Mouse (Mus musculus) heart, embryonic 10.5 days (tissue): Measurements from ENCODE around the gene Alg1. TPM values are rescaled to one million over a fixed set of nuclear protein-coding genes. Genes with fewer than 3 reads are reported as not detected.
A peak's percentile ranks its signal among the peaks of the same experiment; 100 is the strongest.

Source experiments
- DNase-seq: peaks from one replicate; pipeline ENCODE4 v3.0.0-alpha.2; 2017; ENCODE audit warnings: low spot score
- H3K27ac ChIP-seq: fragments of 300-500 bp; sonication (generic); 2 replicates; pipeline ENCODE4 v1.5.1; 2016; ENCODE audit warnings: mild to moderate bottlenecking
- H3K27me3 ChIP-seq: fragments of 300-500 bp; sonication (generic); 2 replicates; pipeline ENCODE4 v1.6.1; 2016; ENCODE audit warnings: mild to moderate bottlenecking; ENCODE audit not compliant: poor library complexity, insufficient read depth, severe bottlenecking
- H3K36me3 ChIP-seq: fragments of 300-500 bp; sonication (generic); 2 replicates; pipeline ENCODE4 v1.6.1; 2016; ENCODE audit warnings: mild to moderate bottlenecking, moderate library complexity
- H3K4me1 ChIP-seq: fragments of 300-500 bp; sonication (generic); 2 replicates; pipeline ENCODE4 v1.6.1; 2016; ENCODE audit warnings: mild to moderate bottlenecking
- H3K4me3 ChIP-seq: fragments of 300-500 bp; sonication (generic); 2 replicates; pipeline ENCODE4 v1.5.1; 2016; ENCODE audit warnings: mild to moderate bottlenecking, moderate library complexity
- H3K9me3 ChIP-seq: fragments of 300-500 bp; sonication (generic); 2 replicates; pipeline ENCODE4 v1.6.1; 2016; ENCODE audit warnings: mild to moderate bottlenecking, moderate library complexity
- WGBS: fragments of 180-500 bp; shearing (Covaris S2); methylation state at CpG from one replicate; pipeline ENCODE4 v1.1.7; 2016; 5-methylcytosine and 5-hydroxymethylcytosine counted together
- polyA plus RNA-seq: library from polyadenylated mRNA; unstranded; fragments of >200 nt; fragmentation: Nextera tagmentation; extraction: Ambion mirVana; gene quantifications from 2 replicates; pipeline ENCODE4 v1.2.1, GENCODE M21; 2016

Alg1 gene
- 27.6 and 27.7 TPM in 2 replicates for polyA plus RNA-seq

GRCm38 (mm10) chr16:5233418-5234313 lies at the start of gene Alg1:
Alg1 (plus strand) TSS chr16:5233621.
- Histone ChIP-seq H3K4me3 (peak within 1 kb of the TSS; percentile 94), H3K36me3 (peaks cover 9% of the 10 kb centered on the region), H3K4me1 (peaks cover 8% of the 10 kb centered on the region), H3K9me3 (no peaks in the 10 kb centered on the region), H3K27ac (peak within 1 kb of the TSS; percentile 88), H3K27me3 (no peaks in the 10 kb centered on the region)
- 2% methylated on average over 47 of the region's 47 CpGs for WGBS
- DNase-seq = peak; percentile 95

- H3K27ac ChIP-seq = no peak overlapping the region
Observed at GRCm38 (mm10) chr16:5184101-5184500, 49.3 kb upstream of the Alg1 start.

GRCm38 (mm10) chr16:5184956-5185355 lies 48.5 kb upstream of the Alg1 start:
- Histone ChIP-seq H3K4me1 (peaks cover 12% of the 10 kb centered on the region; the same call in 1 of the 2 replicates), H3K36me3 (no peaks in the 10 kb centered on the region), H3K9me3 (no peaks in the 10 kb centered on the region), H3K27me3 (peaks cover 15% of the 10 kb centered on the region), H3K27ac (no peak overlapping the region), H3K4me3 (no peak overlapping the region)
- no peak for DNase-seq
- WGBS = 77% methylated on average over 5 of the region's 5 CpGs

More at GRCm38 (mm10) chr16:5184101-5184500, 49.3 kb upstream of the Alg1 start:
- no peaks in the 10 kb centered on the region for H3K9me3 ChIP-seq
- DNase-seq = no peak
- H3K4me3 ChIP-seq = no peak overlapping the region
- peaks cover 12% of the 10 kb centered on the region; the same call in 1 of the 2 replicates for H3K4me1 ChIP-seq
- peaks cover 15% of the 10 kb centered on the region for H3K27me3 ChIP-seq
- WGBS = 59% methylated on average over 8 of the region's 8 CpGs
- no peaks in the 10 kb centered on the region for H3K36me3 ChIP-seq

- WGBS = 70% methylated on average over 7 of the region's 7 CpGs
- Histone ChIP-seq H3K4me3 (no peak overlapping the region), H3K4me1 (peaks cover 12% of the 10 kb centered on the region; the same call in 1 of the 2 replicates), H3K27ac (no peak overlapping the region), H3K9me3 (no peaks in the 10 kb centered on the region), H3K27me3 (peaks cover 9% of the 10 kb centered on the region), H3K36me3 (no peaks in the 10 kb centered on the region)
- no peak for DNase-seq
Observed at GRCm38 (mm10) chr16:5185691-5186090, 47.7 kb upstream of the Alg1 start.

- Histone ChIP-seq H3K36me3 (no peaks in the 10 kb centered on the region), H3K4me1 (peaks cover 12% of the 10 kb centered on the region; the same call in 1 of the 2 replicates), H3K27me3 (peaks cover 8% of the 10 kb centered on the region), H3K4me3 (no peak overlapping the region), H3K9me3 (no peaks in the 10 kb centered on the region), H3K27ac (no peak overlapping the region)
- WGBS = 64% methylated on average over 7 of the region's 7 CpGs
- no peak for DNase-seq
Observed at GRCm38 (mm10) chr16:5186234-5186633, 47.2 kb upstream of the Alg1 start.

GRCm38 (mm10) chr16:5195080-5195479 lies 38.3 kb upstream of the Alg1 start:
- H3K36me3 ChIP-seq = peaks cover 20% of the 10 kb centered on the region
- H3K27me3 ChIP-seq = no peaks in the 10 kb centered on the region
- 25% methylated on average over 6 of the region's 6 CpGs for WGBS
- H3K27ac ChIP-seq = no peak overlapping the region
- no peak for DNase-seq
- H3K4me3 ChIP-seq = no peak overlapping the region
- no peaks in the 10 kb centered on the region for H3K9me3 ChIP-seq
- H3K4me1 ChIP-seq = no peaks in the 10 kb centered on the region

- DNase-seq = no peak
- no peaks in the 10 kb centered on the region for H3K9me3 ChIP-seq
Observed at GRCm38 (mm10) chr16:5202681-5203080, 30.7 kb upstream of the Alg1 start.

GRCm38 (mm10) chr16:5203200-5203599 lies 30.2 kb upstream of the Alg1 start:
- no peak for DNase-seq
- Histone ChIP-seq H3K4me1 (peaks cover 16% of the 10 kb centered on the region; the same call in 1 of the 2 replicates), H3K27me3 (no peaks in the 10 kb centered on the region), H3K36me3 (peaks cover 14% of the 10 kb centered on the region), H3K4me3 (peak overlapping the region; percentile 84), H3K9me3 (no peaks in the 10 kb centered on the region), H3K27ac (peak overlapping the region; percentile 82)
- 1% methylated on average over 36 of the region's 36 CpGs for WGBS

More at GRCm38 (mm10) chr16:5202681-5203080, 30.7 kb upstream of the Alg1 start:
- 9% methylated on average over 4 of the region's 4 CpGs for WGBS
- Histone ChIP-seq H3K4me1 (peaks cover 16% of the 10 kb centered on the region; the same call in 1 of the 2 replicates), H3K4me3 (peak overlapping the region; percentile 84), H3K36me3 (peaks cover 15% of the 10 kb centered on the region), H3K27me3 (no peaks in the 10 kb centered on the region), H3K27ac (no peak overlapping the region)

- H3K27ac ChIP-seq = peak within 1 kb of the TSS; percentile 82
Observed at GRCm38 (mm10) chr16:5203668-5204433, 29.6 kb upstream of the Alg1 start, which contains the start of gene Nagpa. Nagpa (minus strand) TSS chr16:5204012.

GRCm38 (mm10) chr16:5205431-5205970 lies 27.9 kb upstream of the Alg1 start:
- H3K36me3 ChIP-seq = no peaks in the 10 kb centered on the region
- 76% methylated on average over 5 of the region's 5 CpGs for WGBS
- DNase-seq = no peak
- no peak overlapping the region for H3K27ac ChIP-seq
- H3K4me3 ChIP-seq = no peak overlapping the region
- H3K27me3 ChIP-seq = no peaks in the 10 kb centered on the region
- peaks cover 16% of the 10 kb centered on the region; the same call in 1 of the 2 replicates for H3K4me1 ChIP-seq
- no peaks in the 10 kb centered on the region for H3K9me3 ChIP-seq

More at GRCm38 (mm10) chr16:5203668-5204433, 29.6 kb upstream of the Alg1 start, which contains the start of gene Nagpa:
- H3K36me3 ChIP-seq = peaks cover 11% of the 10 kb centered on the region
- H3K27me3 ChIP-seq = no peaks in the 10 kb centered on the region
- 4% methylated on average over 40 of the region's 40 CpGs for WGBS
- H3K4me1 ChIP-seq = peaks cover 16% of the 10 kb centered on the region; the same call in 1 of the 2 replicates
- H3K4me3 ChIP-seq = peak within 1 kb of the TSS; percentile 84
- H3K9me3 ChIP-seq = no peaks in the 10 kb centered on the region
- DNase-seq = peak; percentile 90

- Histone ChIP-seq H3K27ac (no peak overlapping the region), H3K36me3 (no peaks in the 10 kb centered on the region), H3K9me3 (no peaks in the 10 kb centered on the region), H3K4me3 (no peak overlapping the region), H3K27me3 (no peaks in the 10 kb centered on the region), H3K4me1 (peaks cover 16% of the 10 kb centered on the region; the same call in 1 of the 2 replicates)
- no peak for DNase-seq
- WGBS = 64% methylated on average over 5 of the region's 5 CpGs
Observed at GRCm38 (mm10) chr16:5206051-5206450, 27.4 kb upstream of the Alg1 start.

- 71% methylated on average over 2 of the region's 2 CpGs for WGBS
- Histone ChIP-seq H3K27me3 (no peaks in the 10 kb centered on the region; the same call in 1 of the 2 replicates), H3K4me3 (no peak overlapping the region), H3K4me1 (0 out of 2 replicates have a peak, but pooled peaks cover 3% of the 10 kb centered on the region), H3K36me3 (no peaks in the 10 kb centered on the region), H3K9me3 (no peaks in the 10 kb centered on the region), H3K27ac (no peak overlapping the region)
- DNase-seq = no peak
Observed at GRCm38 (mm10) chr16:5210365-5210764, 23.1 kb upstream of the Alg1 start.
